8 mouse cellular contexts compared by ENCODE assay signal in the genomic region with DNA sequence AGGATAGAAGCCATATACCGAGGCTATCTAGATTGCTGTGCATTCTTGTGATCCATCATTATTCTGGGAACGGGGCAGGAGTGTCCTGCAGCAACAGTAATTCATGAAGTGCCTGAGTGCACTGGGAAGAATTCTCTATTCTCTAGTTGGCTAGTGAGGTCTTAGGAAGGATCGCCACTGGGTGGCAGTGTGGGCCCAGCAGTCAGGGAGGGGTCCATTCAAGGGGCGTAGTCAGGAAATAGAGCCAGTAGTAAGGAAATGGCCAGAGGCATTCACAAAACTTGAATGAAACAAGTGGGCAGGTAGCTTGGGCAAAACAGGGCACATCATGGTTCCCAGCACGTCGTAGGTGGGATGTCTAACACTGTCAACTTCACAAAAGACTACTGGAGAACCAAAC. TPM values are rescaled to one million over a fixed set of nuclear protein-coding genes. Genes with fewer than 3 reads are reported as not detected.
DNase-seq lines count a peak whose midpoint lies in the region; ATAC-seq and TF ChIP-seq lines count a peak whose summit lies in the region.

No protein-coding gene starts in this region.

- DNase-seq in frontal cortex, postnatal 25 days (ENCODE audit: low spot score in 2 of 2) = peak; percentile 62 to 72
- peak; percentile 71 for DNase-seq in cerebellum, adult 8-10 months
- DNase-seq in gastrocnemius, postnatal 4 days (ENCODE audit: low spot score in 2 of 2) = peak; percentile 71 to 85
- DNase-seq in left cerebral cortex, postnatal 14 days (ENCODE audit: low spot score in 2 of 2) = peak; percentile 70 to 81
- peak; percentile 76 for DNase-seq in midbrain, postnatal 0 days (ENCODE audit: low spot score)
- peak; percentile 95 for DNase-seq in testis, postnatal 10 days (ENCODE audit: low spot score)

- no peak overlapping the region for H3K27ac ChIP-seq in ES-Bruce4 (ENCODE audit: insufficient read depth, low read length)
- H3K27ac ChIP-seq in midbrain, postnatal 0 days (ENCODE audit: low read depth, low read length) = no peak overlapping the region

- WGBS in midbrain, postnatal 0 days = 3% methylated on average over 6 of the region's 6 CpGs

- H3K27me3 ChIP-seq in ES-Bruce4 (ENCODE audit: control insufficient read depth, insufficient read depth, low read length, poor library complexity, severe bottlenecking) = no peaks in the 10 kb centered on the region
- H3K27me3 ChIP-seq in midbrain, postnatal 0 days (ENCODE audit: insufficient read depth, low read length) = peaks cover 15% of the 10 kb centered on the region; the same call in 1 of the 2 replicates

- H3K9ac ChIP-seq in ES-Bruce4 (ENCODE audit: low read depth, poor library complexity, severe bottlenecking) = no peak overlapping the region
- no peak overlapping the region for H3K9ac ChIP-seq in midbrain, postnatal 0 days (replicated peaks; ENCODE audit: low read length, poor library complexity, severe bottlenecking)

- intact Hi-C loops in left cerebral cortex, postnatal 14 days (cut with DNase I) = loop anchor here (1.0 to 5.0 kb wide), 5 partner anchors 42 to 392 kb away; no protein-coding TSS in a partner anchor

- no peaks in the 10 kb centered on the region for H3K36me3 ChIP-seq in ES-Bruce4 (ENCODE audit: control insufficient read depth, insufficient read depth, low read length, poor library complexity, severe bottlenecking)
- H3K36me3 ChIP-seq in midbrain, postnatal 0 days (ENCODE audit: insufficient read depth, low read length) = no peaks in the 10 kb centered on the region

- peaks cover 6% of the 10 kb centered on the region for H3K4me1 ChIP-seq in ES-Bruce4 (ENCODE audit: control insufficient read depth, insufficient read depth, low read length)
- H3K4me1 ChIP-seq in midbrain, postnatal 0 days (ENCODE audit: insufficient read depth, low read length) = peaks cover 9% of the 10 kb centered on the region

- ATAC-seq in frontal cortex, adult (ENCODE audit: low TSS enrichment) = no peak
- ATAC-seq in midbrain, postnatal 0 days (ENCODE audit: low FRiP score) = no peak

- no peaks in the 10 kb centered on the region for H3K9me3 ChIP-seq in ES-Bruce4 (replicated peaks; ENCODE audit: control insufficient read depth, insufficient read depth, low read length, poor library complexity, severe bottlenecking)
- H3K9me3 ChIP-seq in midbrain, postnatal 0 days (ENCODE audit: low read length) = no peaks in the 10 kb centered on the region

- no peak for TF ChIP-seq POLR2A in ES-Bruce4 (IDR thresholded peaks at IDR 0.05; ENCODE audit: insufficient read depth, low read length)

- H3K4me3 ChIP-seq in ES-Bruce4 (ENCODE audit: low read depth, low read length) = no peak overlapping the region
- no peak overlapping the region for H3K4me3 ChIP-seq in midbrain, postnatal 0 days (ENCODE audit: low read depth, low read length)

- no peak for TF ChIP-seq EP300 in ES-Bruce4 (IDR thresholded peaks at IDR 0.05; ENCODE audit: insufficient read depth, low read depth, low read length)

- H3K4me2 ChIP-seq in midbrain, postnatal 0 days (ENCODE audit: low read depth, low read length, poor library complexity, severe bottlenecking) = no peak overlapping the region

- TF ChIP-seq CTCF in ES-Bruce4 (IDR thresholded peaks at IDR 0.05; ENCODE audit: low read depth, low read length) = peak; percentile 94
- peak; percentile 89 for TF ChIP-seq CTCF in midbrain, postnatal 0 days (IDR thresholded peaks at IDR 0.05)

RNA-seq across cellular contexts. Expression of a gene that starts 1.6 kb away (rescaled TPM):
- 12.6 and 13.7 TPM in 2 replicates for polyA plus RNA-seq in ES-Bruce4 (2011; ENCODE audit: insufficient read depth, insufficient read length, low read depth, missing spikeins)
- 10 to 100 TPM; 17.3 to 21.7 TPM for total RNA-seq in gastrocnemius, postnatal 4 days (2021)
- total RNA-seq in left cerebral cortex, postnatal 14 days (2021) = 10 to 100 TPM in 1 of 2 experiments, 1 to 10 TPM in 1; 6.7 to 11.1 TPM
- 2.4 and 6.0 TPM in 2 replicates for total RNA-seq in midbrain, postnatal 0 days (2014; rRNA removed)
- polyA plus RNA-seq in midbrain, postnatal 0 days (2015; fragmentation: Nextera tagmentation; extraction: Ambion mirVana) = 6.5 and 6.7 TPM in 2 replicates

RNA-seq across cellular contexts. Expression of a gene that starts 4.6 kb away (rescaled TPM):
- 71.8 and 74.9 TPM in 2 replicates for polyA plus RNA-seq in ES-Bruce4 (2011; ENCODE audit: insufficient read depth, insufficient read length, low read depth, missing spikeins)
- 10 to 100 TPM; 19.7 to 22.8 TPM for total RNA-seq in gastrocnemius, postnatal 4 days (2021)
- total RNA-seq in left cerebral cortex, postnatal 14 days (2021) = 1 to 10 TPM; 2.4 to 2.7 TPM
- total RNA-seq in midbrain, postnatal 0 days (2014; rRNA removed) = 2.3 and 3.2 TPM in 2 replicates
- 1.3 and 2.2 TPM in 2 replicates for polyA plus RNA-seq in midbrain, postnatal 0 days (2015; fragmentation: Nextera tagmentation; extraction: Ambion mirVana)

RNA-seq across cellular contexts. Expression of a gene that starts 43.9 kb away (rescaled TPM):
- polyA plus RNA-seq in ES-Bruce4 (2011; ENCODE audit: insufficient read depth, insufficient read length, low read depth, missing spikeins) = 8.1 and 11.0 TPM in 2 replicates
- 10 to 100 TPM; 14.0 to 14.5 TPM for total RNA-seq in gastrocnemius, postnatal 4 days (2021)
- total RNA-seq in left cerebral cortex, postnatal 14 days (2021) = 10 to 100 TPM; 16.5 to 16.6 TPM
- 15.8 and 21.3 TPM in 2 replicates for total RNA-seq in midbrain, postnatal 0 days (2014; rRNA removed)
- 15.9 and 19.4 TPM in 2 replicates for polyA plus RNA-seq in midbrain, postnatal 0 days (2015; fragmentation: Nextera tagmentation; extraction: Ambion mirVana)

RNA-seq across cellular contexts. Expression of a gene that starts 46.2 kb away (rescaled TPM):
- 0.30 and 0.43 TPM in 2 replicates for polyA plus RNA-seq in ES-Bruce4 (2011; ENCODE audit: insufficient read depth, insufficient read length, low read depth, missing spikeins)
- total RNA-seq in gastrocnemius, postnatal 4 days (2021) = 10 to 100 TPM; 16.9 to 18.1 TPM
- total RNA-seq in left cerebral cortex, postnatal 14 days (2021) = 1 to 10 TPM; 2.4 to 3.4 TPM
- total RNA-seq in midbrain, postnatal 0 days (2014; rRNA removed) = 11.0 and 13.6 TPM in 2 replicates
- polyA plus RNA-seq in midbrain, postnatal 0 days (2015; fragmentation: Nextera tagmentation; extraction: Ambion mirVana) = 10.4 and 11.1 TPM in 2 replicates
